Mouse (Mus musculus) heart, postnatal 25 days (tissue): ENCODE data around the gene Xrcc4. TPM values are rescaled to one million over a fixed set of nuclear protein-coding genes. Genes with fewer than 3 reads are reported as not detected.

ENCODE experiments used
- DNase-seq: peaks from one replicate; pipeline ENCODE4 v3.0.0; 2022; ENCODE audit warnings: low spot score
- intact Hi-C: fragments of 180-260 bp; cut with DNase I; formaldehyde crosslinking; loops from one replicate; pipeline ENCODE4 v1.15.1; 2025
- total RNA-seq, 2 experiments: library from RNA; stranded (reverse); gene quantifications; 2 replicates each; pipeline ENCODE4 v1.2.3; 2021

The Xrcc4 gene
- total RNA-seq, 2 experiments from 2014 or later = 8.3 to 12.0 TPM

- intact Hi-C loops = no loop called here
- DNase-seq = no peak
Measured at GRCm38 (mm10) chr13:89970940-89971339, 118.5 kb downstream of the Xrcc4 start.

- DNase-seq = no peak
Measured at GRCm38 (mm10) chr13:89968671-89969070, 120.7 kb downstream of the Xrcc4 start.

GRCm38 (mm10) chr13:89944354-89944753 lies 145.1 kb downstream of the Xrcc4 start:
- intact Hi-C loops = no loop called here
- DNase-seq = no peak

More at GRCm38 (mm10) chr13:89968671-89969070, 120.7 kb downstream of the Xrcc4 start:
- intact Hi-C loops = no loop called here

GRCm38 (mm10) chr13:89929477-89929876 lies 159.9 kb downstream of the Xrcc4 start:
- intact Hi-C loops = no loop called here
- no peak for DNase-seq

- intact Hi-C loops = no loop called here
- no peak for DNase-seq
Measured at GRCm38 (mm10) chr13:89918814-89919481, 170.5 kb downstream of the Xrcc4 start.

GRCm38 (mm10) chr13:89914332-89914731 lies 175.1 kb downstream of the Xrcc4 start:
- intact Hi-C loops = no loop called here
- no peak for DNase-seq

- intact Hi-C loops = no loop called here
- no peak for DNase-seq
Measured at GRCm38 (mm10) chr13:89913891-89914290, 175.5 kb downstream of the Xrcc4 start.

- intact Hi-C loops = no loop called here
- no peak for DNase-seq
Measured at GRCm38 (mm10) chr13:89906120-89906519, 183.3 kb downstream of the Xrcc4 start.

GRCm38 (mm10) chr13:89899066-89899465 lies 190.3 kb downstream of the Xrcc4 start:
- intact Hi-C loops = no loop called here

GRCm38 (mm10) chr13:89892140-89892539 lies 197.3 kb downstream of the Xrcc4 start:
- DNase-seq = no peak
- intact Hi-C loops = no loop called here

More at GRCm38 (mm10) chr13:89899066-89899465, 190.3 kb downstream of the Xrcc4 start:
- DNase-seq = no peak

- DNase-seq = no peak
- intact Hi-C loops = no loop called here
Measured at GRCm38 (mm10) chr13:89890159-89890558, 199.2 kb downstream of the Xrcc4 start.

- DNase-seq = peak; percentile 5
- intact Hi-C loops = no loop called here
Measured at GRCm38 (mm10) chr13:89889074-89889473, 200.3 kb downstream of the Xrcc4 start.

- intact Hi-C loops = no loop called here
- no peak for DNase-seq
Measured at GRCm38 (mm10) chr13:89883523-89883922, 205.9 kb downstream of the Xrcc4 start.

GRCm38 (mm10) chr13:89881281-89881680 lies 208.1 kb downstream of the Xrcc4 start:
- no peak for DNase-seq
- intact Hi-C loops = no loop called here

GRCm38 (mm10) chr13:89878832-89879468 lies 210.5 kb downstream of the Xrcc4 start:
- intact Hi-C loops = no loop called here
- DNase-seq = no peak

- intact Hi-C loops = no loop called here
- DNase-seq = no peak
Measured at GRCm38 (mm10) chr13:89875499-89875898, 213.9 kb downstream of the Xrcc4 start.

- intact Hi-C loops = no loop called here
- DNase-seq = no peak
Measured at GRCm38 (mm10) chr13:89872725-89873124, 216.7 kb downstream of the Xrcc4 start.

- no peak for DNase-seq
Measured at GRCm38 (mm10) chr13:89854139-89854538, 235.3 kb downstream of the Xrcc4 start.

GRCm38 (mm10) chr13:89850746-89851145 lies 238.7 kb downstream of the Xrcc4 start:
- no peak for DNase-seq
- intact Hi-C loops = no loop called here

More at GRCm38 (mm10) chr13:89854139-89854538, 235.3 kb downstream of the Xrcc4 start:
- intact Hi-C loops = no loop called here

- intact Hi-C loops = no loop called here
Measured at GRCm38 (mm10) chr13:89849955-89850354, 239.5 kb downstream of the Xrcc4 start.

GRCm38 (mm10) chr13:89838635-89839034 lies 250.8 kb downstream of the Xrcc4 start:
- intact Hi-C loops = no loop called here
- no peak for DNase-seq

More at GRCm38 (mm10) chr13:89849955-89850354, 239.5 kb downstream of the Xrcc4 start:
- DNase-seq = no peak
